In genomic region chr6:108249918-108250225, GRCm38 (mm10) we compare ENCODE assay signal across 15 mouse cellular contexts. TPM values are rescaled to one million over a fixed set of nuclear protein-coding genes. Genes with fewer than 3 reads are reported as not detected.
DNase-seq lines count a peak whose midpoint lies in the region; ATAC-seq and TF ChIP-seq lines count a peak whose summit lies in the region.
"Had no signal": no experiment of that assay in that cellular context is flagged by ENCODE, and none has a peak within 500 bp of the region (broad histone marks: within the 10 kb centered on the region; RNA-seq: fewer than 3 reads in every experiment).

No protein-coding gene starts in this region.

- H3K9ac ChIP-seq in forebrain, embryonic 15.5 days (replicated peaks): no peak overlapping the region
- H3K9ac ChIP-seq in midbrain, embryonic 16.5 days (ENCODE audit: low read depth, low read length): no peak overlapping the region
- H3K9ac ChIP-seq: heart, embryonic 15.5 days; intestine, embryonic 15.5 days had no signal

- no peaks in the 10 kb centered on the region for H3K9me3 ChIP-seq in forebrain, embryonic 15.5 days
- H3K9me3 ChIP-seq in midbrain, embryonic 16.5 days (replicated peaks; ENCODE audit: control insufficient read depth, low read length, poor library complexity, severe bottlenecking): no peaks in the 10 kb centered on the region
- H3K9me3 ChIP-seq: heart, embryonic 15.5 days; intestine, embryonic 15.5 days; megakaryocyte, embryonic 14.5 days had no signal

- 11% methylated on average over 3 of the region's 3 CpGs for WGBS in forebrain, embryonic 15.5 days
- 24% methylated on average over 3 of the region's 3 CpGs for WGBS in midbrain, embryonic 16.5 days

- no peaks in the 10 kb centered on the region for H3K36me3 ChIP-seq in forebrain, embryonic 15.5 days
- H3K36me3 ChIP-seq in midbrain, embryonic 16.5 days (ENCODE audit: control insufficient read depth, insufficient read depth, low read length): no peaks in the 10 kb centered on the region
- H3K36me3 ChIP-seq: heart, embryonic 15.5 days; intestine, embryonic 15.5 days had no signal

- H3K4me1 ChIP-seq in forebrain, embryonic 15.5 days: peaks cover 26% of the 10 kb centered on the region
- peaks cover 9% of the 10 kb centered on the region; the same call in 1 of the 2 replicates for H3K4me1 ChIP-seq in midbrain, embryonic 16.5 days (ENCODE audit: control insufficient read depth, insufficient read depth, low read length)

- no peak overlapping the region for H3K4me3 ChIP-seq in left cerebral cortex, adult 2 months
- no peak overlapping the region for H3K4me3 ChIP-seq in forebrain, embryonic 15.5 days
- no peak overlapping the region for H3K4me3 ChIP-seq in midbrain, embryonic 16.5 days (ENCODE audit: low read depth, low read length)
- H3K4me3 ChIP-seq: erythroblast, embryonic 14.5 days; heart, embryonic 15.5 days; intestine, embryonic 15.5 days; megakaryocyte, embryonic 14.5 days had no signal

- peak overlapping the region; percentile 80 for H3K27ac ChIP-seq in left cerebral cortex, adult 2 months
- peak overlapping the region; percentile 87 for H3K27ac ChIP-seq in forebrain, embryonic 15.5 days (replicated peaks)
- H3K27ac ChIP-seq in midbrain, embryonic 16.5 days (ENCODE audit: low read length): no peak overlapping the region
- H3K27ac ChIP-seq: intestine, embryonic 15.5 days had no signal

- no peaks in the 10 kb centered on the region for H3K27me3 ChIP-seq in forebrain, embryonic 15.5 days
- no peaks in the 10 kb centered on the region for H3K27me3 ChIP-seq in midbrain, embryonic 16.5 days (ENCODE audit: control insufficient read depth, insufficient read depth, low read depth, low read length)
- H3K27me3 ChIP-seq: heart, embryonic 15.5 days; intestine, embryonic 15.5 days; megakaryocyte, embryonic 14.5 days had no signal

- ATAC-seq in forebrain, embryonic 15.5 days (replicated peaks): no peak
- ATAC-seq in midbrain, embryonic 16.5 days: peak; percentile 50
- ATAC-seq: intestine, embryonic 15.5 days had no signal

- intact Hi-C loops in left cerebral cortex, adult 2 months (cut with DNase I): loop anchor here (5.0 kb wide), 1 partner anchor 72 kb away; no protein-coding TSS in a partner anchor
- intact Hi-C loops in left cerebral cortex, postnatal 10 days (cut with DNase I): no loop called here

- H3K4me2 ChIP-seq in forebrain, embryonic 15.5 days (replicated peaks): no peak overlapping the region
- H3K4me2 ChIP-seq in midbrain, embryonic 16.5 days (ENCODE audit: low read length): no peak overlapping the region
- H3K4me2 ChIP-seq: heart, embryonic 15.5 days; intestine, embryonic 15.5 days had no signal

- peak; percentile 46 for DNase-seq in adrenal gland, adult 2 months
- no peak for DNase-seq in adrenal gland, postnatal 10 days
- no peak for DNase-seq in left cerebral cortex, adult 2 months (ENCODE audit: extremely low spot score in 1 of 2, low spot score in 2 of 2)
- DNase-seq in left cerebral cortex, postnatal 10 days (ENCODE audit: extremely low spot score in 1 of 2, low spot score in 2 of 2): no peak
- DNase-seq in spleen, postnatal 36 days (ENCODE audit: low spot score in 2 of 2): no peak
- DNase-seq in layer of hippocampus, postnatal 36 days: no peak
- DNase-seq: adrenal gland, postnatal 25 days; gastrocnemius, postnatal 10 days; left cerebral cortex, postnatal 4 days had no signal

- no peak for TF ChIP-seq CTCF in left cerebral cortex, adult 2 months (IDR thresholded peaks at IDR 0.05)

RNA-seq across cellular contexts. Expression of gene Itpr1, which starts 37.0 kb away (rescaled TPM):
- 100 to 1,000 TPM; 120 to 176 TPM for total RNA-seq in adrenal gland, adult 2 months (2021)
- polyA plus RNA-seq in adrenal gland, adult 2 months (2012; rRNA removed): 13.2 and 23.0 TPM in 2 replicates
- total RNA-seq in adrenal gland, postnatal 10 days (2021): 100 to 1,000 TPM; 100 to 111 TPM
- 100 to 1,000 TPM; 459 to 480 TPM for total RNA-seq in left cerebral cortex, adult 2 months (2021)
- 10 to 100 TPM; 88.2 to 89.7 TPM for total RNA-seq in left cerebral cortex, postnatal 10 days (2021)
- polyA plus RNA-seq in forebrain, embryonic 15.5 days (2015; fragmentation: Nextera tagmentation; extraction: Ambion mirVana): 11.0 and 12.6 TPM in 2 replicates
- polyA plus RNA-seq in midbrain, embryonic 16.5 days (2015; fragmentation: Nextera tagmentation; extraction: Ambion mirVana): 4.2 and 4.5 TPM in 2 replicates
- total RNA-seq in layer of hippocampus, postnatal 36 days (2021): 100 to 1,000 TPM; 290 to 296 TPM
